Mouse (Mus musculus): Measurements from ENCODE around the gene Cdh22. TPM values are rescaled to one million over a fixed set of nuclear protein-coding genes. Genes with fewer than 3 reads are reported as not detected.

The Cdh22 gene
- total and polyA plus RNA-seq, 2 experiments from 2014 or later: 19.2 to 47.3 TPM

GRCm38 (mm10) chr2:165166664-165167435, 67.8 kb downstream of the Cdh22 start:
- H3K9me3 ChIP-seq (ENCODE audit: low read length): no peaks in the 10 kb centered on the region
- no peak overlapping the region for H3K9ac ChIP-seq (replicated peaks; ENCODE audit: low read length)
- H3K4me2 ChIP-seq (ENCODE audit: low read depth, low read length): no peak overlapping the region
- WGBS: 19% methylated on average over 18 of the region's 18 CpGs
- no peak overlapping the region for H3K4me3 ChIP-seq (ENCODE audit: low read length)
- peak; percentile 20 for DNase-seq (ENCODE audit: low spot score)
- no peaks in the 10 kb centered on the region for H3K4me1 ChIP-seq (ENCODE audit: insufficient read depth, low read length)
- TF ChIP-seq CTCF (IDR thresholded peaks at IDR 0.05; ENCODE audit: low read depth): no peak
- ATAC-seq: no peak
- H3K27ac ChIP-seq: no peak overlapping the region
- no peaks in the 10 kb centered on the region for H3K27me3 ChIP-seq (ENCODE audit: insufficient read depth, low read length)
- H3K36me3 ChIP-seq (ENCODE audit: insufficient read depth, low read length): no peaks in the 10 kb centered on the region

- Histone ChIP-seq H3K4me2 (ENCODE audit: low read depth, low read length) (no peak overlapping the region), H3K27ac (no peak overlapping the region), H3K36me3 (ENCODE audit: insufficient read depth, low read length) (no peaks in the 10 kb centered on the region), H3K9me3 (ENCODE audit: low read length) (no peaks in the 10 kb centered on the region), H3K4me1 (ENCODE audit: insufficient read depth, low read length) (no peaks in the 10 kb centered on the region), H3K4me3 (ENCODE audit: low read length) (no peak overlapping the region), H3K27me3 (ENCODE audit: insufficient read depth, low read length) (no peaks in the 10 kb centered on the region), H3K9ac (replicated peaks; ENCODE audit: low read length) (no peak overlapping the region)
- 17% methylated on average over 5 of the region's 5 CpGs for WGBS
- 0 out of 2 replicates have a peak, but pooled peaks have one; percentile 1 for TF ChIP-seq CTCF (IDR thresholded peaks at IDR 0.05; ENCODE audit: low read depth)
- no peak for ATAC-seq
- no peak for DNase-seq (ENCODE audit: low spot score)
These were observed 72.4 kb downstream of the Cdh22 start for GRCm38 (mm10) chr2:165162221-165162620.

- Histone ChIP-seq H3K4me1 (ENCODE audit: insufficient read depth, low read length) (no peaks in the 10 kb centered on the region), H3K9me3 (ENCODE audit: low read length) (no peaks in the 10 kb centered on the region), H3K9ac (replicated peaks; ENCODE audit: low read length) (no peak overlapping the region), H3K4me3 (ENCODE audit: low read length) (no peak overlapping the region), H3K27me3 (ENCODE audit: insufficient read depth, low read length) (no peaks in the 10 kb centered on the region), H3K27ac (no peak overlapping the region), H3K36me3 (ENCODE audit: insufficient read depth, low read length) (no peaks in the 10 kb centered on the region), H3K4me2 (ENCODE audit: low read depth, low read length) (no peak overlapping the region)
- no peak for ATAC-seq
- 33% methylated on average over 5 of the region's 5 CpGs for WGBS
- DNase-seq (ENCODE audit: low spot score): peak; percentile 46
- no peak for TF ChIP-seq CTCF (IDR thresholded peaks at IDR 0.05; ENCODE audit: low read depth)
These were observed 74.2 kb downstream of the Cdh22 start for GRCm38 (mm10) chr2:165160466-165160865.

- no peaks in the 10 kb centered on the region for H3K4me1 ChIP-seq (ENCODE audit: insufficient read depth, low read length)
- no peaks in the 10 kb centered on the region for H3K9me3 ChIP-seq (ENCODE audit: low read length)
- no peaks in the 10 kb centered on the region for H3K27me3 ChIP-seq (ENCODE audit: insufficient read depth, low read length)
- no peak for ATAC-seq
- no peak overlapping the region for H3K27ac ChIP-seq
- peak; percentile 65 for DNase-seq (ENCODE audit: low spot score)
- 21% methylated on average over 15 of the region's 15 CpGs for WGBS
- H3K4me2 ChIP-seq (ENCODE audit: low read depth, low read length): no peak overlapping the region
- no peak overlapping the region for H3K4me3 ChIP-seq (ENCODE audit: low read length)
- no peaks in the 10 kb centered on the region for H3K36me3 ChIP-seq (ENCODE audit: insufficient read depth, low read length)
- no peak overlapping the region for H3K9ac ChIP-seq (replicated peaks; ENCODE audit: low read length)
- no peak for TF ChIP-seq CTCF (IDR thresholded peaks at IDR 0.05; ENCODE audit: low read depth)
These were observed 75.5 kb downstream of the Cdh22 start for GRCm38 (mm10) chr2:165159055-165159688.

GRCm38 (mm10) chr2:165158317-165158716, 76.3 kb downstream of the Cdh22 start:
- WGBS: 50% methylated on average over 4 of the region's 4 CpGs
- Histone ChIP-seq H3K9me3 (ENCODE audit: low read length) (no peaks in the 10 kb centered on the region), H3K9ac (replicated peaks; ENCODE audit: low read length) (no peak overlapping the region), H3K4me2 (ENCODE audit: low read depth, low read length) (no peak overlapping the region), H3K4me1 (ENCODE audit: insufficient read depth, low read length) (no peaks in the 10 kb centered on the region), H3K27me3 (ENCODE audit: insufficient read depth, low read length) (no peaks in the 10 kb centered on the region), H3K27ac (no peak overlapping the region), H3K4me3 (ENCODE audit: low read length) (no peak overlapping the region), H3K36me3 (ENCODE audit: insufficient read depth, low read length) (no peaks in the 10 kb centered on the region)
- no peak for TF ChIP-seq CTCF (IDR thresholded peaks at IDR 0.05; ENCODE audit: low read depth)
- 0 out of 2 replicates have a peak, but pooled peaks have one; percentile 43 for ATAC-seq
- no peak for DNase-seq (ENCODE audit: low spot score)

GRCm38 (mm10) chr2:165157900-165158299, 76.8 kb downstream of the Cdh22 start:
- Histone ChIP-seq H3K4me1 (ENCODE audit: insufficient read depth, low read length) (0 out of 2 replicates have a peak, but pooled peaks cover 2% of the 10 kb centered on the region), H3K4me2 (ENCODE audit: low read depth, low read length) (no peak overlapping the region), H3K27ac (no peak overlapping the region), H3K4me3 (ENCODE audit: low read length) (no peak overlapping the region), H3K36me3 (ENCODE audit: insufficient read depth, low read length) (no peaks in the 10 kb centered on the region), H3K27me3 (ENCODE audit: insufficient read depth, low read length) (no peaks in the 10 kb centered on the region), H3K9me3 (ENCODE audit: low read length) (no peaks in the 10 kb centered on the region), H3K9ac (replicated peaks; ENCODE audit: low read length) (no peak overlapping the region)
- WGBS: 51% methylated on average over 11 of the region's 11 CpGs
- no peak; the same call in 1 of the 2 replicates for TF ChIP-seq CTCF (IDR thresholded peaks at IDR 0.05; ENCODE audit: low read depth)
- ATAC-seq (no peak), DNase-seq (ENCODE audit: low spot score) (no peak)

- Histone ChIP-seq H3K36me3 (ENCODE audit: insufficient read depth, low read length) (no peaks in the 10 kb centered on the region), H3K9ac (replicated peaks; ENCODE audit: low read length) (no peak overlapping the region), H3K4me1 (ENCODE audit: insufficient read depth, low read length) (0 out of 2 replicates have a peak, but pooled peaks cover 4% of the 10 kb centered on the region), H3K27ac (no peak overlapping the region), H3K27me3 (ENCODE audit: insufficient read depth, low read length) (no peaks in the 10 kb centered on the region), H3K4me3 (ENCODE audit: low read length) (no peak overlapping the region), H3K4me2 (ENCODE audit: low read depth, low read length) (no peak overlapping the region), H3K9me3 (ENCODE audit: low read length) (no peaks in the 10 kb centered on the region)
- TF ChIP-seq CTCF (IDR thresholded peaks at IDR 0.05; ENCODE audit: low read depth): no peak
- ATAC-seq (no peak), DNase-seq (ENCODE audit: low spot score) (no peak)
- WGBS: 29% methylated on average over 12 of the region's 12 CpGs
These were observed 81.6 kb downstream of the Cdh22 start for GRCm38 (mm10) chr2:165153006-165153405.

Measured in hindbrain, postnatal 0 days (tissue).